Mouse (Mus musculus) midbrain, postnatal 0 days (tissue): ENCODE results near the gene Tpp1. TPM values are rescaled to one million over a fixed set of nuclear protein-coding genes. Genes with fewer than 3 reads are reported as not detected.

Source experiments
- ATAC-seq: fragments of 200-750 bp; cut with Nextera tagmentation; 2 replicates; pipeline ENCODE4 v1.8.0; 2017; ENCODE audit warnings: moderate number of reproducible peaks, mild to moderate bottlenecking, moderate TSS enrichment, moderate library complexity; ENCODE audit not compliant: low FRiP score
- DNase-seq: peaks from one replicate; pipeline ENCODE4 v3.0.0-alpha.2; 2015; ENCODE audit warnings: low spot score
- H3K27ac ChIP-seq: fragments of 300-500 bp; sonication (generic); 2 replicates; pipeline ENCODE4 v1.5.1; 2014; ENCODE audit warnings: low read depth, mild to moderate bottlenecking, low read length, mixed read lengths
- H3K27me3 ChIP-seq: fragments of 300-500 bp; sonication (generic); 2 replicates; pipeline ENCODE4 v1.6.1; 2014; ENCODE audit warnings: low read length, control low read depth, mixed read lengths; ENCODE audit not compliant: insufficient read depth
- H3K36me3 ChIP-seq: fragments of 300-500 bp; sonication (generic); 2 replicates; pipeline ENCODE4 v1.6.1; 2014; ENCODE audit warnings: low read length, control low read depth, mixed read lengths; ENCODE audit not compliant: insufficient read depth
- H3K4me1 ChIP-seq: fragments of 300-500 bp; sonication (generic); 2 replicates; pipeline ENCODE4 v1.6.1; 2014; ENCODE audit warnings: mild to moderate bottlenecking, control low read depth, antibody characterized with exemption, low read length, mixed read lengths; ENCODE audit not compliant: insufficient read depth
- H3K4me2 ChIP-seq: fragments of 300-500 bp; sonication (generic); 2 replicates; pipeline ENCODE4 v1.6.1; 2014; ENCODE audit warnings: low read depth, mild to moderate bottlenecking, low read length, mixed read lengths; ENCODE audit not compliant: poor library complexity, severe bottlenecking
- H3K4me3 ChIP-seq: fragments of 300-500 bp; sonication (generic); 2 replicates; pipeline ENCODE4 v1.5.1; 2014; ENCODE audit warnings: low read depth, mild to moderate bottlenecking, low read length, moderate library complexity
- H3K9ac ChIP-seq: fragments of 300-500 bp; sonication (generic); replicated peaks from 2 replicates; pipeline ENCODE4 v1.6.1; 2014; ENCODE audit warnings: mild to moderate bottlenecking, low read length, moderate library complexity, mixed read lengths; ENCODE audit not compliant: poor library complexity, severe bottlenecking
- H3K9me3 ChIP-seq: fragments of 300-500 bp; sonication (generic); 2 replicates; pipeline ENCODE4 v1.6.1; 2016; ENCODE audit warnings: low read length, control low read depth
- CTCF ChIP-seq: IDR thresholded peaks from 2 replicates; pipeline ENCODE4 v1.5.1; 2016; ENCODE audit warnings: antibody characterized with exemption, mild to moderate bottlenecking
- WGBS: fragments of 180-500 bp; shearing (Covaris S2); extraction: QIAGEN DNeasy Blood & Tissue Kit; methylation state at CpG from one replicate; pipeline ENCODE4 v1.1.7; 2014; 5-methylcytosine and 5-hydroxymethylcytosine counted together
- polyA plus RNA-seq: library from polyadenylated mRNA; unstranded; fragments of >200 nt; fragmentation: Nextera tagmentation; extraction: Ambion mirVana; gene quantifications from 2 replicates; pipeline ENCODE4 v1.2.1, GENCODE M21; 2015
- total RNA-seq: library from RNA; depleted of rRNA; stranded (reverse); fragments of >200 nt; gene quantifications from 2 replicates; pipeline ENCODE4 v1.2.3, GENCODE M21; 2014; rRNA removed

Gene Tpp1
- total RNA-seq, result 38.3 and 66.8 TPM in 2 replicates
- polyA plus RNA-seq, result 41.3 and 42.2 TPM in 2 replicates

DNA sequence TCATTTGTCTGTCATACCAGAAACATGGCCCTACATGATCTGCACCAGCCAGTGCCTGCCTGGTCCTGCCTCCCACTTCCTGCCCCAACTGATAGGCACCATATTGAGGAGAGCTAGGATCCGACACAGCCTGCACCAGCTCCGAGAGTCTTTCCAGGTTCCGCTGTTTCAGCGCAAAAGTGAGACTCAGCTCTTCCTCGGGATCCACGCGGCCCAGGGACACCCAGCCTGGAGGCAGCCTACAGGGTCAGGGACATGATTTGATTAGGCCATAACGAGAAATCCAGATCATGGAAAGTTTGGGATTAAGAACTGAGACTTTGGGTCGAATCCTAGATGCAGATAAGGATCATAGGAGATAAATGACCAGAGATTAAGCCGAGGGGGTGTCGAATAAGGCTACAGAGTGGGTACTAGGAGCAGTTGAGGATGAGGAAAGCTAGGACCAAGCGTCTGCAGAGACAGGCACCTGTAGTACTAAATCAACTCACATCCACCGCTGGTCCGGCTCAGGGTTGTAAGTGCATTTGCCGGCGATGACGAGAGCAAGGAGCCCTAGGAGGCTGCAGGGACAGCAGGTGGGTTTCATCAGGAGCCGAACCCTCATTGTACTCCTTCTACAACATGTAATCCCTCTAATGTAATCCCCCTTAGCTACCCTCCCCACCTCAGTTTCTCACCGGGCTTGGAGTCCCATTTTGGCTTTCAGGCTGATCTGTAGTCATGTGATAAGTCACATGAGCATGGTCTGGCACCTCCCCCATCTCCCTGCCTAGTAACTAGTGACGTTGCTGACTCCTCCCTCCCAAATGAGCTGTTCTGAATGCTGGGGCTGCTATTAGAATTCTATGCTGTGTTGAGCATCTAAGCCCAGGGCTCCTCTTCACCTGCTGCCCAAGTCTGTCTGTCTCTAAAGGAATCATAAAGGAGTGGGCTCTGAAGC lies at the start of gene Tpp1:
Gene Tpp1 (minus strand): TSS at position 745 of the 943 bp plus-strand sequence.
- DNase-seq, result peak; percentile 97
- Histone ChIP-seq H3K4me1 (peaks cover 4% of the 10 kb centered on the region; the same call in 1 of the 2 replicates), H3K4me2 (peak within 1 kb of the TSS; percentile 65), H3K27ac (peak within 1 kb of the TSS; percentile 77), H3K4me3 (peak within 1 kb of the TSS; percentile 43), H3K9ac (peak within 1 kb of the TSS; percentile 64), H3K9me3 (no peaks in the 10 kb centered on the region), H3K27me3 (no peaks in the 10 kb centered on the region), H3K36me3 (peaks cover 51% of the 10 kb centered on the region)
- ATAC-seq, result peak; percentile 93
- WGBS, result 16% methylated on average over 20 of the region's 20 CpGs
- no peak for TF ChIP-seq CTCF

DNA sequence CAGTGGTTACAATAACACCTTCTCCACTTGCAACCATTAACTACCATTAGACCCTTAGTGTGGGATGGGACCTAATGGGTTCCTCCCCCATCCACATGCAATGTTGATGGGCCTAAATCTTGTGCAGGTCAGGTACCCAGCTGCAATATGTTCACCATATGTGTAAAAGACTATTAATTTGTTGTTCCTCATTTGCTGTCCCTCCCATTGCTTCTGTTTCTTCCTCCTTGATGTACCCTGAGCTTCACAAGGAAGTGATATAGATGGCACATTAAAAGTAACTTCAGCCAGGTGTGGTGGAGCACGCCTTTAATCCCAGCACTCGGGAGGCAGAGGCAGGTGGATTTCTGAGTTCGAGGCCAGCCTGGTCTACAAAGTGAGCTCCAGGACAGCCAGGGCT lies 44.9 kb upstream of the Tpp1 start:
- Histone ChIP-seq H3K9me3 (no peaks in the 10 kb centered on the region), H3K27ac (no peak overlapping the region), H3K4me2 (no peak overlapping the region), H3K9ac (no peak overlapping the region), H3K4me1 (no peaks in the 10 kb centered on the region), H3K36me3 (no peaks in the 10 kb centered on the region), H3K4me3 (no peak overlapping the region), H3K27me3 (no peaks in the 10 kb centered on the region)
- 92% methylated on average over 3 of the region's 3 CpGs for WGBS
- no peak for TF ChIP-seq CTCF
- no peak for ATAC-seq
- no peak for DNase-seq

DNA sequence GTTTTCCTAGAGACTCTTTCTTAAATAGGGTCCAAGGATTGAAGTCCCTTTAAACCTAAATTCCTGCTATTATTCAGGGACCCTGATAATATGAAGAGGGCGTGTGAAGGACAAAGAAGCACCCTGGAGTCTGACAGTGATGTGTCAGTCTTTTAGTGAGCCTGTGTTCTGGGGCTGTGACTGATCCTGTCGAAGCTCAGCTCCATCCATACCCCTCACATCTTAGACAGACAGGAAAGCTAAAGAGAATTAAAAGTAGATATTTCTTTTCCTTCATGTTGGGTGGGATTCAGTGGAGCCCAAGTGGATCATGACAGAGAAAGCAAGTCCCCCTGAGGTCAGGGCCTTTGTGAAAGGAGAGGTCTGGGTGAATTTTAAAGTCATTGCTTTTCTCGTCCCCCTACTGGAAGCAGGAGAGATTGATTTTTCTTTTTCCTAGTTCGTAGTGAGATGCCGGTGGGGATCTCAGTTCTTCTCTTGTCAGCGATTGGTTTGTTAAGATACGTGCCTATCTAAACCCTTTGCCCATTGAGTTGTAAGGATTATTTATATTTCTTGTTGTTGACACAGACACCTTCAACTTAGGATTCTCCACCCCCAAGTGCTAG lies 43.8 kb upstream of the Tpp1 start:
- no peak for DNase-seq
- Histone ChIP-seq H3K4me3 (no peak overlapping the region), H3K27me3 (no peaks in the 10 kb centered on the region), H3K27ac (no peak overlapping the region), H3K36me3 (no peaks in the 10 kb centered on the region), H3K4me2 (no peak overlapping the region), H3K4me1 (no peaks in the 10 kb centered on the region), H3K9ac (no peak overlapping the region), H3K9me3 (no peaks in the 10 kb centered on the region)
- 0 out of 2 replicates have a peak, but pooled peaks have one; percentile 23 for ATAC-seq
- TF ChIP-seq CTCF, result peak; percentile 65
- 14% methylated on average over 7 of the region's 7 CpGs for WGBS

DNA sequence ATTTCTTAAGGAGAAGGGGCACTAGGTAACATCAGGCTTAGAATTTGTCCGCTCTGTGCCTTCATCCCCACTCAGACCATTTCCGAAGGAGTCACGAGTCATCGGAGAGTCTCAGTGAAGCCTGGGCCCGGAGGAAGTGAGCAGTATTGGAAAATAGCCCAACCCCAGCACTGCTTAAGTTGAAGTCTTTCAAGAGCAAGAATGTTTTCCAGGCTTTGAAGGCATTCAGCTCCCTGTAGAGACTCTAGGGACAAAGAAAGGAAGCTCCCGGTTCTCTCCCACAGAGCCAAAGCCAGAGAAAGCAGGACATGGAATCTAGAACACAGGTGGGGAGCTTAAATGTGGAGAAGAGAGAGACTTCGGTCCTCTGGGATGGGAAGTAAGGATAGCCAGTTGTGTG lies 41.7 kb upstream of the Tpp1 start:
- no peak overlapping the region for H3K9ac ChIP-seq
- no peaks in the 10 kb centered on the region for H3K36me3 ChIP-seq
- H3K27ac ChIP-seq, result no peak overlapping the region
- H3K4me3 ChIP-seq, result no peak overlapping the region
- DNase-seq, result no peak
- 79% methylated on average over 7 of the region's 7 CpGs for WGBS
- no peak for TF ChIP-seq CTCF
- no peak for ATAC-seq
- no peaks in the 10 kb centered on the region for H3K4me1 ChIP-seq
- no peaks in the 10 kb centered on the region for H3K9me3 ChIP-seq
- no peak overlapping the region for H3K4me2 ChIP-seq
- no peaks in the 10 kb centered on the region for H3K27me3 ChIP-seq

DNA sequence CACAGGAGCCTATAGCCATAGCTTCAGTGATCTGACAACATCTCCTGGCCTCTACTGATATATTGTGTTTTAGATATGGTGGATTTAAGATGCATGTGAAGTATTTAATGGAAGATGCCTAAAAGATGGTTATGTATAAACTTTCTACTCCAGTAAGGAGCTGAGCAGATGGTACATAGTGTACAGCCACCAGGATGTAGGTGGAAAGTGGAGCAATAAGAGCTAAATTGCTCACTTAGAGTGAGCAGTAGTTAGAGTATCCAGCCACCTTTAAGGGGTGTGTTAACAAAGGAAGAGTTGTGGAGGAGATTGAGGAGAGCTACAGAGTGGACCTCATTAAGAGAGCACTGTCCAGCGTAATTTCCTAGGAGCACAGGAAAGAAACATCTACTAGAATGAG lies 39.1 kb upstream of the Tpp1 start:
- 93% methylated on average over 1 of the region's 1 CpGs for WGBS

More for the DNA sequence above, 39.1 kb upstream of the Tpp1 start:
- Histone ChIP-seq H3K4me3 (no peak overlapping the region), H3K4me2 (no peak overlapping the region), H3K4me1 (peaks cover 3% of the 10 kb centered on the region; the same call in 1 of the 2 replicates), H3K27ac (no peak overlapping the region), H3K9ac (no peak overlapping the region), H3K36me3 (no peaks in the 10 kb centered on the region), H3K27me3 (no peaks in the 10 kb centered on the region), H3K9me3 (no peaks in the 10 kb centered on the region)
- ATAC-seq, result no peak
- no peak for TF ChIP-seq CTCF
- no peak for DNase-seq
